Mouse (Mus musculus): ENCODE results near the gene Krtap5-3. TPM values are rescaled to one million over a fixed set of nuclear protein-coding genes. Genes with fewer than 3 reads are reported as not detected.
"Not testable (repeated sequence)": the region's sequence is repeated elsewhere in the genome, so short reads cannot be mapped to it uniquely, and the experiment has no call there.

Krtap5-3 gene
- not detected in 2 replicates for polyA plus RNA-seq (2016; fragmentation: Nextera tagmentation; extraction: Ambion mirVana)

GRCm38 (mm10) chr7:142201064-142201463, at the start of gene Krtap5-3:
Krtap5-3 (plus strand) TSS chr7:142201364.
- Histone ChIP-seq H3K27me3 (ENCODE audit: poor library complexity, severe bottlenecking) (0 out of 2 replicates have a peak, but pooled peaks cover 3% of the 10 kb centered on the region), H3K4me1 (no peaks in the 10 kb centered on the region), H3K36me3 (replicated peaks) (no peaks in the 10 kb centered on the region), H3K27ac (no peak within 1 kb of the TSS), H3K4me3 (no peak within 1 kb of the TSS), H3K9me3 (no peaks in the 10 kb centered on the region)
- DNase-seq (ENCODE audit: extremely low spot score, low spot score) = no peak
- 77% methylated on average over 1 of the region's 1 CpGs for WGBS

GRCm38 (mm10) chr7:142152191-142152590, 49.0 kb upstream of the Krtap5-3 start:
- Histone ChIP-seq H3K27ac (no peak overlapping the region), H3K4me3 (no peak overlapping the region), H3K36me3 (replicated peaks) (no peaks in the 10 kb centered on the region), H3K9me3 (no peaks in the 10 kb centered on the region), H3K27me3 (ENCODE audit: poor library complexity, severe bottlenecking) (no peaks in the 10 kb centered on the region), H3K4me1 (no peaks in the 10 kb centered on the region)
- no peak for DNase-seq (ENCODE audit: extremely low spot score, low spot score)
- 86% methylated on average over 4 of the region's 4 CpGs for WGBS

GRCm38 (mm10) chr7:142155308-142155707, 45.9 kb upstream of the Krtap5-3 start:
- Histone ChIP-seq H3K4me1 (no peaks in the 10 kb centered on the region), H3K4me3 (no peak overlapping the region), H3K27me3 (ENCODE audit: poor library complexity, severe bottlenecking) (no peaks in the 10 kb centered on the region), H3K9me3 (no peaks in the 10 kb centered on the region), H3K36me3 (replicated peaks) (no peaks in the 10 kb centered on the region), H3K27ac (no peak overlapping the region)
- no peak for DNase-seq (ENCODE audit: extremely low spot score, low spot score)
- 88% methylated on average over 1 of the region's 1 CpGs for WGBS

- H3K4me3 ChIP-seq; H3K27me3 ChIP-seq (ENCODE audit: poor library complexity, severe bottlenecking); H3K4me1 ChIP-seq; H3K27ac ChIP-seq; DNase-seq (ENCODE audit: extremely low spot score, low spot score); H3K9me3 ChIP-seq; H3K36me3 ChIP-seq (replicated peaks): not testable (repeated sequence)
- 69% methylated on average over 2 of the region's 2 CpGs for WGBS
Measured at GRCm38 (mm10) chr7:142157013-142157412, 44.2 kb upstream of the Krtap5-3 start, which contains the start of gene Gm29735. Gm29735 (minus strand) TSS chr7:142157113.

- Histone ChIP-seq H3K4me1 (no peaks in the 10 kb centered on the region), H3K9me3 (no peaks in the 10 kb centered on the region), H3K36me3 (replicated peaks) (no peaks in the 10 kb centered on the region), H3K27me3 (ENCODE audit: poor library complexity, severe bottlenecking) (no peaks in the 10 kb centered on the region), H3K4me3 (no peak overlapping the region), H3K27ac (no peak overlapping the region)
- DNase-seq (ENCODE audit: extremely low spot score, low spot score) = no peak
- 90% methylated on average over 3 of the region's 3 CpGs for WGBS
Measured at GRCm38 (mm10) chr7:142159366-142159765, 41.8 kb upstream of the Krtap5-3 start.

GRCm38 (mm10) chr7:142165639-142166038, 35.5 kb upstream of the Krtap5-3 start, which contains the start of gene Gm4553:
Gm4553 (minus strand) TSS chr7:142165739.
- DNase-seq (ENCODE audit: extremely low spot score, low spot score); H3K27ac ChIP-seq; H3K9me3 ChIP-seq; H3K36me3 ChIP-seq (replicated peaks); H3K4me1 ChIP-seq; H3K4me3 ChIP-seq; H3K27me3 ChIP-seq (ENCODE audit: poor library complexity, severe bottlenecking): not testable (repeated sequence)

GRCm38 (mm10) chr7:142169836-142170235, 31.3 kb upstream of the Krtap5-3 start:
- Histone ChIP-seq H3K36me3 (replicated peaks) (no peaks in the 10 kb centered on the region), H3K9me3 (no peaks in the 10 kb centered on the region), H3K4me1 (no peaks in the 10 kb centered on the region), H3K27ac (no peak overlapping the region), H3K4me3 (no peak overlapping the region), H3K27me3 (ENCODE audit: poor library complexity, severe bottlenecking) (no peaks in the 10 kb centered on the region)
- DNase-seq (ENCODE audit: extremely low spot score, low spot score) = no peak
- 51% methylated on average over 3 of the region's 3 CpGs for WGBS

GRCm38 (mm10) chr7:142175905-142176304, 25.3 kb upstream of the Krtap5-3 start, which contains the start of gene Krtap5-2:
Krtap5-2 (minus strand) TSS chr7:142176005.
- not testable (repeated sequence) for H3K27me3 ChIP-seq (ENCODE audit: poor library complexity, severe bottlenecking); DNase-seq (ENCODE audit: extremely low spot score, low spot score); H3K27ac ChIP-seq; H3K4me1 ChIP-seq; H3K9me3 ChIP-seq; H3K4me3 ChIP-seq; H3K36me3 ChIP-seq (replicated peaks)

GRCm38 (mm10) chr7:142178685-142179084, 22.5 kb upstream of the Krtap5-3 start:
- no peak overlapping the region for H3K4me3 ChIP-seq
- H3K36me3 ChIP-seq (replicated peaks) = no peaks in the 10 kb centered on the region
- H3K27ac ChIP-seq = no peak overlapping the region
- no peaks in the 10 kb centered on the region for H3K9me3 ChIP-seq
- no peak for DNase-seq (ENCODE audit: extremely low spot score, low spot score)
- H3K27me3 ChIP-seq (ENCODE audit: poor library complexity, severe bottlenecking) = no peaks in the 10 kb centered on the region
- WGBS = 81% methylated on average over 1 of the region's 1 CpGs
- H3K4me1 ChIP-seq = no peaks in the 10 kb centered on the region

GRCm38 (mm10) chr7:142181021-142181420, 20.1 kb upstream of the Krtap5-3 start:
- 44% methylated on average over 1 of the region's 1 CpGs for WGBS
- DNase-seq (ENCODE audit: extremely low spot score, low spot score) = no peak
- Histone ChIP-seq H3K4me3 (no peak overlapping the region), H3K27ac (no peak overlapping the region), H3K27me3 (ENCODE audit: poor library complexity, severe bottlenecking) (no peaks in the 10 kb centered on the region), H3K9me3 (no peaks in the 10 kb centered on the region), H3K4me1 (no peaks in the 10 kb centered on the region), H3K36me3 (replicated peaks) (no peaks in the 10 kb centered on the region)

GRCm38 (mm10) chr7:142188156-142188555, 13.0 kb upstream of the Krtap5-3 start:
- H3K36me3 ChIP-seq (replicated peaks) = no peaks in the 10 kb centered on the region
- no peak for DNase-seq (ENCODE audit: extremely low spot score, low spot score)
- no peaks in the 10 kb centered on the region for H3K4me1 ChIP-seq
- H3K4me3 ChIP-seq = no peak overlapping the region
- 80% methylated on average over 2 of the region's 2 CpGs for WGBS
- H3K9me3 ChIP-seq = no peaks in the 10 kb centered on the region
- H3K27ac ChIP-seq = no peak overlapping the region
- H3K27me3 ChIP-seq (ENCODE audit: poor library complexity, severe bottlenecking) = no peaks in the 10 kb centered on the region

- H3K4me1 ChIP-seq = no peaks in the 10 kb centered on the region
- no peaks in the 10 kb centered on the region for H3K27me3 ChIP-seq (ENCODE audit: poor library complexity, severe bottlenecking)
- H3K27ac ChIP-seq = no peak within 1 kb of the TSS
- no peak within 1 kb of the TSS for H3K4me3 ChIP-seq
- H3K9me3 ChIP-seq = no peaks in the 10 kb centered on the region
- DNase-seq (ENCODE audit: extremely low spot score, low spot score) = no peak
- H3K36me3 ChIP-seq (replicated peaks) = no peaks in the 10 kb centered on the region
- 52% methylated on average over 2 of the region's 2 CpGs for WGBS
Measured at GRCm38 (mm10) chr7:142190289-142190688, 10.9 kb upstream of the Krtap5-3 start, which contains the start of gene Gm10153. Gm10153 (minus strand) TSS chr7:142190389.

- no peaks in the 10 kb centered on the region for H3K36me3 ChIP-seq (replicated peaks)
- H3K4me1 ChIP-seq = no peaks in the 10 kb centered on the region
- WGBS = 80% methylated on average over 2 of the region's 2 CpGs
- no peak overlapping the region for H3K4me3 ChIP-seq
- DNase-seq (ENCODE audit: extremely low spot score, low spot score) = no peak
- no peaks in the 10 kb centered on the region for H3K9me3 ChIP-seq
- H3K27ac ChIP-seq = no peak overlapping the region
- H3K27me3 ChIP-seq (ENCODE audit: poor library complexity, severe bottlenecking) = 0 out of 2 replicates have a peak, but pooled peaks cover 3% of the 10 kb centered on the region
Measured at GRCm38 (mm10) chr7:142198748-142199147, 2.4 kb upstream of the Krtap5-3 start.

GRCm38 (mm10) chr7:142205488-142205887, 4.3 kb downstream of the Krtap5-3 start:
- Histone ChIP-seq H3K4me3 (no peak overlapping the region), H3K36me3 (replicated peaks) (no peaks in the 10 kb centered on the region), H3K27me3 (ENCODE audit: poor library complexity, severe bottlenecking) (0 out of 2 replicates have a peak, but pooled peaks cover 3% of the 10 kb centered on the region), H3K27ac (no peak overlapping the region), H3K9me3 (no peaks in the 10 kb centered on the region), H3K4me1 (no peaks in the 10 kb centered on the region)
- no peak for DNase-seq (ENCODE audit: extremely low spot score, low spot score)
